Mouse (Mus musculus) forebrain, embryonic 11.5 days (tissue): Measurements from ENCODE around the gene Prss22. TPM values are rescaled to one million over a fixed set of nuclear protein-coding genes. Genes with fewer than 3 reads are reported as not detected.

Experiments used
- ATAC-seq: fragments of 200-750 bp; cut with Nextera tagmentation; replicated peaks from 2 replicates; pipeline ENCODE4 v1.8.0; 2017; ENCODE audit warnings: moderate TSS enrichment; ENCODE audit not compliant: low FRiP score
- DNase-seq: peaks from one replicate; pipeline ENCODE4 v3.0.0-alpha.2; 2017; ENCODE audit warnings: low spot score
- H3K27ac ChIP-seq: fragments of 300-500 bp; sonication (generic); 2 replicates; pipeline ENCODE4 v1.5.1; 2014; ENCODE audit warnings: low read depth, low read length
- H3K27me3 ChIP-seq: fragments of 300-500 bp; sonication (generic); 2 replicates; pipeline ENCODE4 v1.6.1; 2014; ENCODE audit warnings: mild to moderate bottlenecking, low read length, mixed read lengths; ENCODE audit not compliant: control insufficient read depth, insufficient read depth
- H3K36me3 ChIP-seq: fragments of 300-500 bp; sonication (generic); 2 replicates; pipeline ENCODE4 v1.6.1; 2014; ENCODE audit warnings: mild to moderate bottlenecking, low read length, moderate library complexity, mixed read lengths; ENCODE audit not compliant: control insufficient read depth, insufficient read depth
- H3K4me1 ChIP-seq: fragments of 300-500 bp; sonication (generic); replicated peaks from 2 replicates; pipeline ENCODE4 v1.6.1; 2014; ENCODE audit warnings: low read length, mixed read lengths; ENCODE audit not compliant: control insufficient read depth, insufficient read depth
- H3K4me2 ChIP-seq: fragments of 300-500 bp; sonication (generic); 2 replicates; pipeline ENCODE4 v1.6.1; 2014; ENCODE audit warnings: low read depth, mild to moderate bottlenecking, low read length, moderate library complexity, mixed read lengths; ENCODE audit not compliant: severe bottlenecking
- H3K4me3 ChIP-seq: fragments of 300-500 bp; sonication (generic); 2 replicates; pipeline ENCODE4 v1.5.1; 2014; ENCODE audit warnings: low read depth, low read length
- H3K9ac ChIP-seq: fragments of 300-500 bp; sonication (generic); 2 replicates; pipeline ENCODE4 v1.6.1; 2014; ENCODE audit warnings: low read length
- H3K9me3 ChIP-seq: fragments of 300-500 bp; sonication (generic); 2 replicates; pipeline ENCODE4 v1.6.1; 2016; ENCODE audit warnings: low read length, mixed read lengths; ENCODE audit not compliant: control insufficient read depth
- WGBS: fragments of 180-500 bp; shearing (Covaris S2); extraction: QIAGEN DNeasy Blood & Tissue Kit; methylation state at CpG from one replicate; pipeline ENCODE4 v1.1.7; 2014; 5-methylcytosine and 5-hydroxymethylcytosine counted together
- polyA plus RNA-seq: library from polyadenylated mRNA; unstranded; fragments of >200 nt; fragmentation: Nextera tagmentation; extraction: Ambion mirVana; gene quantifications from 2 replicates; pipeline ENCODE4 v1.2.1, GENCODE M21; 2014

The Prss22 gene
- polyA plus RNA-seq: not detected in 2 replicates

DNA sequence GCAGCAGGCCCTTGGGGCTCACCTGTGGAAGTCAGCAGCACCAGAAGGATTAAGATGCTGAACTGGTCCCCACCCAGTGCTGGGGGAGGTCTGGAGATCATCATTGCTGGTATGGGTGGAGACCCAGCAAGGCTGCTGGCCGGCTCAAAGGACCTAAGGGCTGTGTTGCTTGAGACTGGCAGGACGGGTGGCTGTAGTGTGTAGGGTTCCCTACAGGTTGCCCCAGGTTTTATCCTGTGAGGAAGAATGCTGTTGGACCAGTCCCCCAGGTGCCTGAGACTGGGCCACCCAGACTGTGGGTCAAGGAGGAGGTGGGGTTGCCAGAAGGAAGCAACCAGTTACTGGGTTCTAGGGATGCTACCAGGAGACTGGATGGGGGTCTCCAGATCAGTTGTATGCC lies at the start of gene Prss22:
Gene Prss22 (minus strand): TSS at position 200 of the 400 bp plus-strand sequence.
- DNase-seq: no peak
- Histone ChIP-seq H3K9me3 (no peaks in the 10 kb centered on the region), H3K9ac (no peak within 1 kb of the TSS), H3K4me1 (0 out of 2 replicates have a peak, but pooled peaks cover 3% of the 10 kb centered on the region), H3K36me3 (no peaks in the 10 kb centered on the region), H3K4me2 (no peak within 1 kb of the TSS), H3K27me3 (no peaks in the 10 kb centered on the region), H3K4me3 (no peak within 1 kb of the TSS), H3K27ac (no peak within 1 kb of the TSS)
- WGBS: 56% methylated on average over 2 of the region's 2 CpGs
- no peak for ATAC-seq

- peaks cover 5% of the 10 kb centered on the region; the same call in 1 of the 2 replicates for H3K36me3 ChIP-seq
- no peaks in the 10 kb centered on the region for H3K27me3 ChIP-seq
- no peak overlapping the region for H3K4me3 ChIP-seq
- no peaks in the 10 kb centered on the region for H3K9me3 ChIP-seq
- 57% methylated on average over 5 of the region's 5 CpGs for WGBS
- DNase-seq: no peak
- ATAC-seq: no peak
- no peaks in the 10 kb centered on the region for H3K4me1 ChIP-seq
- H3K27ac ChIP-seq: no peak overlapping the region
- H3K9ac ChIP-seq: no peak overlapping the region
- no peak overlapping the region for H3K4me2 ChIP-seq
These were observed 48.1 kb upstream of the Prss22 start for GRCm38 (mm10) chr17:24046026-24046425.

DNA sequence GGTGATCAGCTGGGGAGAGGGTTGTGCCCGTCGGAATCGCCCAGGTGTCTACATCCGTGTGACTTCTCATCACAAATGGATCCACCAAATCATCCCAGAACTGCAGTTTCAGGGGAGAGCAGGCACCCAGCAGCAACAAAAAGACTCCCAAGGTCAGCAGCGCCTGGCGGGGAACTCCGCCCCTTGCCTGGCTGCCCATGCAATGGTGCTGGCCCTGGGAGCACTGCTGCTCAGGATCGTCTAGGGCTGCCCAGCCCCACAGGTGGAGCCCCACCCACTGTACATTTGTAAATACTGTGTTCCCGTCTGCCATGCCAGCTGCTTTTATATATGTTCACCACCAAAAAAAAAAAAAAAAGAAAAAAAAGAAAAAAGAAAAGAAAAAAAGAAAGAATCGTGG lies 47.7 kb upstream of the Prss22 start:
- WGBS: 85% methylated on average over 10 of the region's 10 CpGs
- Histone ChIP-seq H3K4me1 (no peaks in the 10 kb centered on the region), H3K9ac (no peak overlapping the region), H3K27ac (no peak overlapping the region), H3K4me2 (no peak overlapping the region), H3K27me3 (no peaks in the 10 kb centered on the region), H3K4me3 (no peak overlapping the region), H3K9me3 (no peaks in the 10 kb centered on the region), H3K36me3 (peaks cover 5% of the 10 kb centered on the region; the same call in 1 of the 2 replicates)
- DNase-seq: no peak
- ATAC-seq: no peak

DNA sequence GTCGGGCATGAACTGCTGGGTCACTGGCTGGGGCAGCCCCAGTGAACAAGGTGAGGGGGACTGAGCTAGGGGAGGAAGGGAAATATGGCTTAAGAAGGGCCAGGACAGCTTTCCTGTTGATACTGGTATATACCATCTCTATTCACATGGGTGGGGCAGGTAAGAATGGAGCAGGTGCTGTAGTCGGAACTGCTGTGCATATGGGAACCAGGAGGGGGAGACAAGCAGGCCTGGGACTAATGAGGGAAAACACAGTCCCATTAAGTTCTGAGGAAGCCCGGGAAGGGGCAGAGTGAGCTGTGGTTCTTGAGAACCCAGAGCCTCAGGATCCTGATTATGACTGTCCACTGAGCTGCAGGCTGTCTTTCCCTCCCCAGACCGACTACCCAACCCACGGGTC lies 46.6 kb upstream of the Prss22 start:
- no peak overlapping the region for H3K4me2 ChIP-seq
- 69% methylated on average over 5 of the region's 5 CpGs for WGBS
- H3K9me3 ChIP-seq: no peaks in the 10 kb centered on the region
- ATAC-seq (no peak), DNase-seq (no peak)
- H3K9ac ChIP-seq: no peak overlapping the region
- H3K4me3 ChIP-seq: no peak overlapping the region
- no peaks in the 10 kb centered on the region for H3K4me1 ChIP-seq
- H3K36me3 ChIP-seq: peaks cover 5% of the 10 kb centered on the region; the same call in 1 of the 2 replicates
- no peak overlapping the region for H3K27ac ChIP-seq
- H3K27me3 ChIP-seq: no peaks in the 10 kb centered on the region

GRCm38 (mm10) chr17:24037844-24038243 lies 39.9 kb upstream of the Prss22 start, which contains the start of gene Prss27:
Prss27 (plus strand) TSS chr17:24038144.
- Histone ChIP-seq H3K27ac (no peak within 1 kb of the TSS), H3K9me3 (no peaks in the 10 kb centered on the region), H3K36me3 (no peaks in the 10 kb centered on the region), H3K27me3 (no peaks in the 10 kb centered on the region), H3K4me2 (no peak within 1 kb of the TSS), H3K4me1 (no peaks in the 10 kb centered on the region), H3K4me3 (no peak within 1 kb of the TSS), H3K9ac (no peak within 1 kb of the TSS)
- ATAC-seq (no peak), DNase-seq (no peak)
- WGBS: 71% methylated on average over 4 of the region's 4 CpGs

DNA sequence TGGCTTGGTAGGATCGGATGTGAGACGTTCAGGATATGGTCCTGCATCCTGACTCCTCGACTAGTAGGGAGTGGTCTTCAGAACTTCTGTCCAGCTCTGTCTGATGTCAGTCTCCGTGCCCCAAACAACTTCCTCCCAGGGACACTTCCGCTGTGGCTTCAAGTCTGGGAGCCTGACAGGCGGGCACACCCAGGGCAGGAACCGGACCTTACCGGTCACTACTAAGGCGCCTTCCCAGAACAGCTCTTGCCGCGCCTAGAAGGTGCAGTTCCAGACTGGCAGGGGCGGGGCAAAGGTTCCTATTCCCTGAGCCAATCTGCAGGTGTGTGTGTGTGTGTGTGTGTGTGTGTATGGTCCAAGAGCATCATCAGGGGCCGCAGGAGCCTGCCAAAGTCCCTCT lies 39.5 kb upstream of the Prss22 start:
- Histone ChIP-seq H3K9me3 (no peaks in the 10 kb centered on the region), H3K4me3 (no peak overlapping the region), H3K36me3 (no peaks in the 10 kb centered on the region), H3K27ac (no peak overlapping the region), H3K27me3 (no peaks in the 10 kb centered on the region), H3K4me2 (no peak overlapping the region), H3K9ac (no peak overlapping the region), H3K4me1 (no peaks in the 10 kb centered on the region)
- DNase-seq (no peak), ATAC-seq (no peak)
- WGBS: 84% methylated on average over 13 of the region's 13 CpGs

DNA sequence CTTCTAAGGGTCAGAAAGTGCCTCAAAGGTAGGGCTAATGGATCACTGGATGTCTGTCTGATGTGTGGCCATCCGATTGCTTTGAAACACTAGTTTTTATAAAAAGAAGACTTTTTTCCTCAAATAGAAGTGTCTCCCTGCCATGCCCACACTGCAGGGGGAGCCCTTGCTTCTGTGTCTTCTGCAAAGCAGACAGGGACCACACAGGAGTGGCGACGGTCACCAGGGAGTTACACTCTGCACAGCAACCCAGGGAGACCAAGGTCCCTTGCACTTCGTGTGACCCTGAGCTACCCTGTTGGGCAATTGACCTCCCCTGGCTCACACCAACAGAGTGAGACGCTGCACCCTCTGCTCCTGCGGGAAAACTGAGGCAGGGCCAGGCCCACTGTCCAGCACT lies 39.1 kb upstream of the Prss22 start:
- H3K4me1 ChIP-seq: no peaks in the 10 kb centered on the region
- H3K9me3 ChIP-seq: no peaks in the 10 kb centered on the region
- ATAC-seq (no peak), DNase-seq (no peak)
- H3K4me3 ChIP-seq: no peak overlapping the region
- WGBS: 82% methylated on average over 6 of the region's 6 CpGs
- no peak overlapping the region for H3K9ac ChIP-seq
- no peak overlapping the region for H3K27ac ChIP-seq
- H3K4me2 ChIP-seq: no peak overlapping the region
- no peaks in the 10 kb centered on the region for H3K27me3 ChIP-seq
- no peaks in the 10 kb centered on the region for H3K36me3 ChIP-seq

- DNase-seq (no peak), ATAC-seq (no peak)
- Histone ChIP-seq H3K4me2 (no peak overlapping the region), H3K4me1 (no peaks in the 10 kb centered on the region), H3K27ac (no peak overlapping the region), H3K27me3 (no peaks in the 10 kb centered on the region), H3K9me3 (no peaks in the 10 kb centered on the region), H3K4me3 (no peak overlapping the region), H3K9ac (no peak overlapping the region), H3K36me3 (no peaks in the 10 kb centered on the region)
- WGBS: 83% methylated on average over 7 of the region's 7 CpGs
These were observed 37.2 kb upstream of the Prss22 start for GRCm38 (mm10) chr17:24035087-24035486.

- H3K9ac ChIP-seq: no peak overlapping the region
- no peak for ATAC-seq
- no peaks in the 10 kb centered on the region for H3K4me1 ChIP-seq
- no peak for DNase-seq
- no peak overlapping the region for H3K4me3 ChIP-seq
- WGBS: 80% methylated on average over 10 of the region's 22 CpGs
- no peaks in the 10 kb centered on the region for H3K9me3 ChIP-seq
- H3K27ac ChIP-seq: no peak overlapping the region
- no peak overlapping the region for H3K4me2 ChIP-seq
- no peaks in the 10 kb centered on the region for H3K27me3 ChIP-seq
- no peaks in the 10 kb centered on the region for H3K36me3 ChIP-seq
These were observed 32.7 kb upstream of the Prss22 start for GRCm38 (mm10) chr17:24030551-24030950.
